Mouse (Mus musculus): ENCODE results near the gene Dmrt2.

DNA sequence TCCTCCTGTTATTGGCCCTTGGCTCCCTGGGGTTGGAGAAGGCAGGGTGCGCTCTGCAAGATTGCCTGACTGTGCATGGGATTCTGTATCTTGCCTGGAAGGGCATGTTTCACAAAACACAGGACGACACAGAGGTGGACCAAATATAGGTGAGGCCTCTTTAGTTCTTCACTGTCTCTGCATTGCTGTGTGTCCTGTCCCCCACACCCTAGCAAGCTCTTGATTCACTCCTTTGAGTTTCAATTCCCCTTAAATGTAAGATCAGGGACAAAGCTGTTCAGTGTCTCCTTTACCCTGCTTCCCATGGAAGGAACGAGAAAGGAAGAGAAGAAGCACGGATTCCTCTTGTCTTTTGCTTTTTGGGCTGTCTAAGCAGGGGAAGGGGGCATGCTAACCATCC is 4.4 kb upstream of the Dmrt2 start:
- no peak for TF ChIP-seq GATA1 (IDR thresholded peaks at IDR 0.05; ENCODE audit: low read length)
- no peak for TF ChIP-seq TAL1 (IDR thresholded peaks at IDR 0.05; ENCODE audit: low read length)
